Mouse (Mus musculus) CD4-positive helper T cell, adult 2 months (primary cell): ENCODE results near the gene Pfdn6.

Experiments used
- DNase-seq: peaks from one replicate; pipeline ENCODE4 v3.0.0-alpha.2; 2012; ENCODE audit warnings: low read depth, missing footprints, low spot score

Gene Pfdn6

GRCm38 (mm10) chr17:33940206-33940805, at the start of gene Pfdn6, which contains the start of gene Wdr46:
Gene Pfdn6 (minus strand): TSS chr17:33940343.
Gene Wdr46 (plus strand): TSS chr17:33940660.
- DNase-seq = peak; percentile 93

GRCm38 (mm10) chr17:33982136-33982535, 42.0 kb upstream of the Pfdn6 start:
- peak; percentile 75 for DNase-seq

GRCm38 (mm10) chr17:33981192-33981909, 41.2 kb upstream of the Pfdn6 start:
- DNase-seq = peak; percentile 98

GRCm38 (mm10) chr17:33980181-33981035, 40.3 kb upstream of the Pfdn6 start:
- DNase-seq = no peak

- no peak for DNase-seq
These were observed 39.4 kb upstream of the Pfdn6 start for GRCm38 (mm10) chr17:33979512-33980050.

- DNase-seq = peak; percentile 91
These were observed 38.5 kb upstream of the Pfdn6 start for GRCm38 (mm10) chr17:33978631-33979031.

- peak; percentile 22 for DNase-seq
These were observed 37.9 kb upstream of the Pfdn6 start for GRCm38 (mm10) chr17:33977861-33978557.

- no peak for DNase-seq
These were observed 33.4 kb upstream of the Pfdn6 start for GRCm38 (mm10) chr17:33973572-33973971.

- no peak for DNase-seq
These were observed 32.5 kb upstream of the Pfdn6 start for GRCm38 (mm10) chr17:33972691-33973090.

GRCm38 (mm10) chr17:33969394-33969793, 29.3 kb upstream of the Pfdn6 start:
- peak; percentile 42 for DNase-seq

- peak; percentile 81 for DNase-seq
These were observed 28.8 kb upstream of the Pfdn6 start for GRCm38 (mm10) chr17:33968927-33969326.

GRCm38 (mm10) chr17:33968489-33968888, 28.3 kb upstream of the Pfdn6 start:
- peak; percentile 87 for DNase-seq

GRCm38 (mm10) chr17:33965846-33966550, 25.9 kb upstream of the Pfdn6 start:
- no peak for DNase-seq

GRCm38 (mm10) chr17:33965082-33965845, 25.1 kb upstream of the Pfdn6 start:
- DNase-seq = no peak

- no peak for DNase-seq
These were observed 22.7 kb upstream of the Pfdn6 start for GRCm38 (mm10) chr17:33962876-33963275.

GRCm38 (mm10) chr17:33959948-33960347, 19.8 kb upstream of the Pfdn6 start:
- DNase-seq = no peak

GRCm38 (mm10) chr17:33959135-33959534, 19.0 kb upstream of the Pfdn6 start:
- no peak for DNase-seq

- no peak for DNase-seq
These were observed 18.3 kb upstream of the Pfdn6 start for GRCm38 (mm10) chr17:33958451-33958850.

GRCm38 (mm10) chr17:33957493-33957892, 17.4 kb upstream of the Pfdn6 start:
- no peak for DNase-seq

GRCm38 (mm10) chr17:33956336-33956735, 16.2 kb upstream of the Pfdn6 start:
- DNase-seq = no peak
